Mouse (Mus musculus): ENCODE data around the gene Prdm16. TPM values are rescaled to one million over a fixed set of nuclear protein-coding genes. Genes with fewer than 3 reads are reported as not detected.

Prdm16 gene
- total RNA-seq, 1 experiment = 3.1 TPM

GRCm38 (mm10) chr4:154592562-154592961 is 44.1 kb downstream of the Prdm16 start:
- Histone ChIP-seq H3K9ac (ENCODE audit: insufficient read depth, low read depth, low read length, poor library complexity, severe bottlenecking) (no peak overlapping the region), H3K4me1 (ENCODE audit: control insufficient read depth in 2 of 2, insufficient read depth in 2 of 2, low read length in 2 of 2, poor library complexity in 1 of 2) (no peaks in the 10 kb centered on the region)

GRCm38 (mm10) chr4:154590910-154591309 is 45.8 kb downstream of the Prdm16 start:
- no peaks in the 10 kb centered on the region for H3K36me3 ChIP-seq (ENCODE audit: control insufficient read depth, insufficient read depth, low read length, poor library complexity, severe bottlenecking)
- H3K9me3 ChIP-seq (ENCODE audit: control insufficient read depth, insufficient read depth, low read depth, low read length) = no peaks in the 10 kb centered on the region
- no peak overlapping the region for H3K27ac ChIP-seq (ENCODE audit: insufficient read depth, low read depth, low read length, poor library complexity, severe bottlenecking)
- no peak overlapping the region for H3K4me3 ChIP-seq (ENCODE audit: insufficient read depth in 1 of 2, low read depth in 1 of 2, low read length in 2 of 2, poor library complexity in 1 of 2, severe bottlenecking in 1 of 2)
- DNase-seq (ENCODE audit: low read depth, low spot score) = no peak
- in situ Hi-C loops (cut with MboI; ENCODE audit: low sequenced_read_pairs in 2 of 2, unreplicated experiment in 2 of 2) = no loop called here
- no peaks in the 10 kb centered on the region for H3K4me1 ChIP-seq (ENCODE audit: control insufficient read depth in 2 of 2, insufficient read depth in 2 of 2, low read length in 2 of 2, poor library complexity in 1 of 2)
- H3K9ac ChIP-seq (ENCODE audit: insufficient read depth, low read depth, low read length, poor library complexity, severe bottlenecking) = no peak overlapping the region
- TF ChIP-seq ZC3H11A (IDR thresholded peaks at IDR 0.05; ENCODE audit: borderline replicate concordance, low read depth, low read length) (no peak), ZNF384 (IDR thresholded peaks at IDR 0.05; ENCODE audit: low read depth, low read length) (no peak), MAFK (IDR thresholded peaks at IDR 0.05; ENCODE audit: insufficient read depth, low read depth, low read length) (no peak), CHD2 (IDR thresholded peaks at IDR 0.05; ENCODE audit: low read depth, low read length) (no peak), HCFC1 (IDR thresholded peaks at IDR 0.05; ENCODE audit: borderline replicate concordance, insufficient read depth, low read length) (no peak)

More at GRCm38 (mm10) chr4:154592562-154592961, 44.1 kb downstream of the Prdm16 start:
- in situ Hi-C loops (cut with MboI; ENCODE audit: low sequenced_read_pairs in 2 of 2, unreplicated experiment in 2 of 2) = no loop called here
- Histone ChIP-seq H3K27ac (ENCODE audit: insufficient read depth, low read depth, low read length, poor library complexity, severe bottlenecking) (no peak overlapping the region), H3K4me3 (ENCODE audit: insufficient read depth in 1 of 2, low read depth in 1 of 2, low read length in 2 of 2, poor library complexity in 1 of 2, severe bottlenecking in 1 of 2) (no peak overlapping the region), H3K9me3 (ENCODE audit: control insufficient read depth, insufficient read depth, low read depth, low read length) (no peaks in the 10 kb centered on the region), H3K36me3 (ENCODE audit: control insufficient read depth, insufficient read depth, low read length, poor library complexity, severe bottlenecking) (no peaks in the 10 kb centered on the region)
- no peak for DNase-seq (ENCODE audit: low read depth, low spot score)
- TF ChIP-seq CHD2 (IDR thresholded peaks at IDR 0.05; ENCODE audit: low read depth, low read length) (no peak), MAFK (IDR thresholded peaks at IDR 0.05; ENCODE audit: insufficient read depth, low read depth, low read length) (no peak), HCFC1 (IDR thresholded peaks at IDR 0.05; ENCODE audit: borderline replicate concordance, insufficient read depth, low read length) (no peak), ZC3H11A (IDR thresholded peaks at IDR 0.05; ENCODE audit: borderline replicate concordance, low read depth, low read length) (no peak), ZNF384 (IDR thresholded peaks at IDR 0.05; ENCODE audit: low read depth, low read length) (no peak)

GRCm38 (mm10) chr4:154586334-154586733 is 50.3 kb downstream of the Prdm16 start:
- Histone ChIP-seq H3K9ac (ENCODE audit: insufficient read depth, low read depth, low read length, poor library complexity, severe bottlenecking) (no peak overlapping the region), H3K4me1 (ENCODE audit: control insufficient read depth in 2 of 2, insufficient read depth in 2 of 2, low read length in 2 of 2, poor library complexity in 1 of 2) (no peaks in the 10 kb centered on the region), H3K4me3 (ENCODE audit: insufficient read depth in 1 of 2, low read depth in 1 of 2, low read length in 2 of 2, poor library complexity in 1 of 2, severe bottlenecking in 1 of 2) (no peak overlapping the region), H3K36me3 (ENCODE audit: control insufficient read depth, insufficient read depth, low read length, poor library complexity, severe bottlenecking) (no peaks in the 10 kb centered on the region), H3K9me3 (ENCODE audit: control insufficient read depth, insufficient read depth, low read depth, low read length) (no peaks in the 10 kb centered on the region), H3K27ac (ENCODE audit: insufficient read depth, low read depth, low read length, poor library complexity, severe bottlenecking) (no peak overlapping the region)
- no peak for DNase-seq (ENCODE audit: low read depth, low spot score)
- TF ChIP-seq CHD2 (IDR thresholded peaks at IDR 0.05; ENCODE audit: low read depth, low read length) (no peak), HCFC1 (IDR thresholded peaks at IDR 0.05; ENCODE audit: borderline replicate concordance, insufficient read depth, low read length) (no peak), MAFK (IDR thresholded peaks at IDR 0.05; ENCODE audit: insufficient read depth, low read depth, low read length) (no peak), ZNF384 (IDR thresholded peaks at IDR 0.05; ENCODE audit: low read depth, low read length) (no peak), ZC3H11A (IDR thresholded peaks at IDR 0.05; ENCODE audit: borderline replicate concordance, low read depth, low read length) (no peak)
- in situ Hi-C loops (cut with MboI; ENCODE audit: low sequenced_read_pairs in 2 of 2, unreplicated experiment in 2 of 2) = no loop called here

GRCm38 (mm10) chr4:154585779-154586178 is 50.9 kb downstream of the Prdm16 start:
- H3K9ac ChIP-seq (ENCODE audit: insufficient read depth, low read depth, low read length, poor library complexity, severe bottlenecking) = no peak overlapping the region
- no peak overlapping the region for H3K4me3 ChIP-seq (ENCODE audit: insufficient read depth in 1 of 2, low read depth in 1 of 2, low read length in 2 of 2, poor library complexity in 1 of 2, severe bottlenecking in 1 of 2)
- no peaks in the 10 kb centered on the region for H3K36me3 ChIP-seq (ENCODE audit: control insufficient read depth, insufficient read depth, low read length, poor library complexity, severe bottlenecking)
- no peaks in the 10 kb centered on the region for H3K9me3 ChIP-seq (ENCODE audit: control insufficient read depth, insufficient read depth, low read depth, low read length)
- in situ Hi-C loops (cut with MboI; ENCODE audit: low sequenced_read_pairs in 2 of 2, unreplicated experiment in 2 of 2) = no loop called here
- no peaks in the 10 kb centered on the region for H3K4me1 ChIP-seq (ENCODE audit: control insufficient read depth in 2 of 2, insufficient read depth in 2 of 2, low read length in 2 of 2, poor library complexity in 1 of 2)
- no peak overlapping the region for H3K27ac ChIP-seq (ENCODE audit: insufficient read depth, low read depth, low read length, poor library complexity, severe bottlenecking)
- TF ChIP-seq ZC3H11A (IDR thresholded peaks at IDR 0.05; ENCODE audit: borderline replicate concordance, low read depth, low read length) (no peak), CHD2 (IDR thresholded peaks at IDR 0.05; ENCODE audit: low read depth, low read length) (no peak), ZNF384 (IDR thresholded peaks at IDR 0.05; ENCODE audit: low read depth, low read length) (no peak), HCFC1 (IDR thresholded peaks at IDR 0.05; ENCODE audit: borderline replicate concordance, insufficient read depth, low read length) (no peak), MAFK (IDR thresholded peaks at IDR 0.05; ENCODE audit: insufficient read depth, low read depth, low read length) (no peak)
- DNase-seq (ENCODE audit: low read depth, low spot score) = no peak

GRCm38 (mm10) chr4:154583712-154584111 is 53.0 kb downstream of the Prdm16 start:
- TF ChIP-seq HCFC1 (IDR thresholded peaks at IDR 0.05; ENCODE audit: borderline replicate concordance, insufficient read depth, low read length) = no peak
- no peak for TF ChIP-seq CHD2 (IDR thresholded peaks at IDR 0.05; ENCODE audit: low read depth, low read length)
- no peak for TF ChIP-seq ZC3H11A (IDR thresholded peaks at IDR 0.05; ENCODE audit: borderline replicate concordance, low read depth, low read length)
- TF ChIP-seq ZNF384 (IDR thresholded peaks at IDR 0.05; ENCODE audit: low read depth, low read length) = no peak
- no peak for TF ChIP-seq MAFK (IDR thresholded peaks at IDR 0.05; ENCODE audit: insufficient read depth, low read depth, low read length)
- Histone ChIP-seq H3K4me1 (ENCODE audit: control insufficient read depth in 2 of 2, insufficient read depth in 2 of 2, low read length in 2 of 2, poor library complexity in 1 of 2) (no peaks in the 10 kb centered on the region), H3K36me3 (ENCODE audit: control insufficient read depth, insufficient read depth, low read length, poor library complexity, severe bottlenecking) (no peaks in the 10 kb centered on the region), H3K9me3 (ENCODE audit: control insufficient read depth, insufficient read depth, low read depth, low read length) (no peaks in the 10 kb centered on the region), H3K9ac (ENCODE audit: insufficient read depth, low read depth, low read length, poor library complexity, severe bottlenecking) (no peak overlapping the region), H3K27ac (ENCODE audit: insufficient read depth, low read depth, low read length, poor library complexity, severe bottlenecking) (no peak overlapping the region), H3K4me3 (ENCODE audit: insufficient read depth in 1 of 2, low read depth in 1 of 2, low read length in 2 of 2, poor library complexity in 1 of 2, severe bottlenecking in 1 of 2) (no peak overlapping the region)
- in situ Hi-C loops (cut with MboI; ENCODE audit: low sequenced_read_pairs in 2 of 2, unreplicated experiment in 2 of 2) = no loop called here
- DNase-seq (ENCODE audit: low read depth, low spot score) = no peak
